Mouse (Mus musculus): ENCODE measurements around the gene Tnnc2. TPM values are rescaled to one million over a fixed set of nuclear protein-coding genes. Genes with fewer than 3 reads are reported as not detected.

Gene Tnnc2
- polyA plus RNA-seq, 1 experiment, result 9.6 TPM

- TF ChIP-seq POLR2A (IDR thresholded peaks at IDR 0.05; ENCODE audit: borderline replicate concordance, control insufficient read depth, low read depth, low read length), result no peak
- TF ChIP-seq CTCF (IDR thresholded peaks at IDR 0.05; ENCODE audit: control insufficient read depth, insufficient read depth, low read length), result no peak
- Histone ChIP-seq H3K27ac (ENCODE audit: control insufficient read depth, insufficient read depth, low read depth, low read length, poor library complexity) (no peak overlapping the region), H3K4me1 (ENCODE audit: control insufficient read depth, insufficient read depth, low read length) (peaks cover 2% of the 10 kb centered on the region; the same call in 1 of the 2 replicates), H3K4me3 (replicated peaks; ENCODE audit: control insufficient read depth, low read depth, low read length) (no peak overlapping the region)
- WGBS, result 83% methylated on average over 2 of the region's 2 CpGs
These were observed 25.0 kb downstream of the Tnnc2 start for GRCm38 (mm10) chr2:164754800-164755199.

- Histone ChIP-seq H3K4me3 (replicated peaks; ENCODE audit: control insufficient read depth, low read depth, low read length) (no peak overlapping the region), H3K27ac (ENCODE audit: control insufficient read depth, insufficient read depth, low read depth, low read length, poor library complexity) (0 out of 2 replicates have a peak overlapping the region, but pooled peaks have one; percentile 1), H3K4me1 (ENCODE audit: control insufficient read depth, insufficient read depth, low read length) (no peaks in the 10 kb centered on the region; the same call in 1 of the 2 replicates)
- 23% methylated on average over 11 of the region's 11 CpGs for WGBS
- TF ChIP-seq POLR2A (IDR thresholded peaks at IDR 0.05; ENCODE audit: borderline replicate concordance, control insufficient read depth, low read depth, low read length) (no peak), CTCF (IDR thresholded peaks at IDR 0.05; ENCODE audit: control insufficient read depth, insufficient read depth, low read length) (no peak)
These were observed 25.7 kb downstream of the Tnnc2 start for GRCm38 (mm10) chr2:164754105-164754504.

DNA sequence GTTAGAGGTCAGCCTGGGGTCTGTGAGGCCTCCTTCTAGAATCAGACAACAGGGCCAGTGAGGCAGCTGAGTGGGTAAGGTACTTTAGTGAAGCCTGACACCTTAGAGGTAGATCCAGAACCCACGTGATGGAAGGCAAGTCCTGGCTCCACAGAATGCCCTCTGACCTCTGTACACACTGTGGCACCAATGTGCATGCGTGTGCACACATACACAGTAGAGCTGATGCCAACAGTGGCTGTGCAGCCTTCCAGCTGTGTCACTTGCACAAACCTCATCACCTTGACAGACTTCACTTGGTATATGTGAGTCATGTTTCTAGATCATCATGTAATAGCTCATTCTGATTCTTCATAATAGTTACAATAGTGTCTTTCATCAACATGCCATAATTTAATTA, 27.3 kb downstream of the Tnnc2 start:
- no peaks in the 10 kb centered on the region; the same call in 1 of the 2 replicates for H3K4me1 ChIP-seq (ENCODE audit: control insufficient read depth, insufficient read depth, low read length)
- no peak for TF ChIP-seq POLR2A (IDR thresholded peaks at IDR 0.05; ENCODE audit: borderline replicate concordance, control insufficient read depth, low read depth, low read length)
- TF ChIP-seq CTCF (IDR thresholded peaks at IDR 0.05; ENCODE audit: control insufficient read depth, insufficient read depth, low read length), result no peak
- 94% methylated on average over 2 of the region's 2 CpGs for WGBS
- no peak overlapping the region for H3K4me3 ChIP-seq (replicated peaks; ENCODE audit: control insufficient read depth, low read depth, low read length)
- no peak overlapping the region for H3K27ac ChIP-seq (ENCODE audit: control insufficient read depth, insufficient read depth, low read depth, low read length, poor library complexity)

DNA sequence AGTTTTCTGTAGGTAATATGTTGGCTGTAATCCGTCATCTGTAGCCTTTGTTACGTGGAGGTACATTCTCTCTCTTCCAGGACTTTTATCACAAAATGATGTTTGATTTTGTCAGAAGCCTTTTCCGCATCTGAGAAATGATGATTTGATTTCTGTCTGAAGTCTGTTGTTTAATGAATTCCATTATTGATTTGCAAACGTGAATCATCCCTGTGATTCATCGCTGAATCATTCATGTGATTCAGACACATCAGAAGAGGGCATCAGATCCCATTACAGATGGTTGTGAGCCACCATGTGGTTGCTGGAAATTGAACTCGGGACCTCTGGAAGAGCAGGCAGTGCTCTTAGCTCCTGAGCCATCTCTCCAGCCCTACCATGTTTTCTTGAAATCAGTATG, 30.8 kb downstream of the Tnnc2 start:
- 88% methylated on average over 6 of the region's 6 CpGs for WGBS
- TF ChIP-seq CTCF (IDR thresholded peaks at IDR 0.05; ENCODE audit: control insufficient read depth, insufficient read depth, low read length) (no peak), POLR2A (IDR thresholded peaks at IDR 0.05; ENCODE audit: borderline replicate concordance, control insufficient read depth, low read depth, low read length) (no peak)
- Histone ChIP-seq H3K27ac (ENCODE audit: control insufficient read depth, insufficient read depth, low read depth, low read length, poor library complexity) (no peak overlapping the region), H3K4me1 (ENCODE audit: control insufficient read depth, insufficient read depth, low read length) (peaks cover 5% of the 10 kb centered on the region; the same call in 1 of the 2 replicates), H3K4me3 (replicated peaks; ENCODE audit: control insufficient read depth, low read depth, low read length) (no peak overlapping the region)

DNA sequence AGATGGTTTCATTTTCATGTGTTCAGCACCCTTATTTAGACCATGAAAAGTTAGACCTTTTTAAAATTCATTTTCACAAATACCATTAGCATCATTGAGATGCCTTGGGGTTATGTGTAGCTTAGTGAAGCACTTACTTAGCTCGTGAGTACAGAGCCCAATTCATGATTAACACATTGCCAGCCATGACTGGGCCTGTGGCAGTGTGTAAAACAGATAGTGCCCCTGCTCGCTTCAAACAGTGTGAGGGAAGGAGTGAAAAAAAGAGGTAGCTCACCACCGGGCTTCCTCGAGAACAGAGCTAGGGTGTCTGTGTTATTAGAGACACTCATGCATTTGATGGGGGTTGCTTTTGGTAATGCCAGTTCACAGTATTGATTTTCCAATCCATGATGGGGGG, 31.6 kb downstream of the Tnnc2 start:
- TF ChIP-seq CTCF (IDR thresholded peaks at IDR 0.05; ENCODE audit: control insufficient read depth, insufficient read depth, low read length), result no peak
- no peak for TF ChIP-seq POLR2A (IDR thresholded peaks at IDR 0.05; ENCODE audit: borderline replicate concordance, control insufficient read depth, low read depth, low read length)
- 76% methylated on average over 4 of the region's 4 CpGs for WGBS
- Histone ChIP-seq H3K4me3 (replicated peaks; ENCODE audit: control insufficient read depth, low read depth, low read length) (no peak overlapping the region), H3K27ac (ENCODE audit: control insufficient read depth, insufficient read depth, low read depth, low read length, poor library complexity) (no peak overlapping the region), H3K4me1 (ENCODE audit: control insufficient read depth, insufficient read depth, low read length) (peaks cover 5% of the 10 kb centered on the region; the same call in 1 of the 2 replicates)

GRCm38 (mm10) chr2:164746693-164747092, 33.1 kb downstream of the Tnnc2 start:
- peak overlapping the region; percentile 100 for H3K4me3 ChIP-seq (replicated peaks; ENCODE audit: control insufficient read depth, low read depth, low read length)
- 30% methylated on average over 8 of the region's 8 CpGs for WGBS
- TF ChIP-seq POLR2A (IDR thresholded peaks at IDR 0.05; ENCODE audit: borderline replicate concordance, control insufficient read depth, low read depth, low read length), result no peak
- TF ChIP-seq CTCF (IDR thresholded peaks at IDR 0.05; ENCODE audit: control insufficient read depth, insufficient read depth, low read length), result no peak
- peak overlapping the region; percentile 88 for H3K27ac ChIP-seq (ENCODE audit: control insufficient read depth, insufficient read depth, low read depth, low read length, poor library complexity)
- H3K4me1 ChIP-seq (ENCODE audit: control insufficient read depth, insufficient read depth, low read length), result peaks cover 5% of the 10 kb centered on the region; the same call in 1 of the 2 replicates

DNA sequence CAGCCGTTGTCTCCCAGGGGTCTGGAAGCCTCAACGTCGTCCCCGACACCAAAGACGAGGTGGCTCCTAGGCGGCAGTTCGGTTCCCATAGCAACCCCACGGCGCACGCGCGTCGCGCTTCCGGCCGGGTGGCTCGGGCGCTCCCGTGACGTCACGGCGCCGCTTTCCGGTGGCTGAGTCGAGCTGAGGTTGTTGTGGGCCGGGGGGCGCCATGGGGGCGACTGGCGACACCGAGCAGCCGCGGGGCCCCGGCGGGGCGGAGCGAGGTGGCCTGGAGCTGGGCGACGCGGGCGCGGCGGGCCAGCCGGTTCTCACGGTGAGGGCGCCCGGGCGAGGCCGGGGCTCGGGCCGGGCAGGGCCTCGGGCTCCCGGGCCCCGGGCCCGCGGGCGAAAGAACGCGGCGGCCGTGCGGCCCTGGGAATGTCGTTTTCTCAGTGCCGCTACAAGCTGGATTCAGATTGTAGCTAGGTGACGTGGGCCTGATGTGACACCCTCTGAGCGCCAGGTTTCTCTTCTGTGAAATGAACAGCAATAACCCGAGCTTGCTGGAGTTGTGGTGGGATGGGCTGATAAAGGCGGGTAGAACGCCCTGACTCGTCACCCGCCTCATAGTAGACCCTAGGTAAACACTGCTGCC, 33.8 kb downstream of the Tnnc2 start, which contains the start of the genes Wfdc3 and Dnttip1:
Gene Wfdc3, minus strand, starts transcription at position 89 of the 637 bp plus-strand sequence.
Gene Dnttip1, plus strand, starts transcription at position 141 of the 637 bp plus-strand sequence.
- peak; percentile 67; the same call in 1 of the 2 replicates for TF ChIP-seq POLR2A (IDR thresholded peaks at IDR 0.05; ENCODE audit: borderline replicate concordance, control insufficient read depth, low read depth, low read length)
- no peak for TF ChIP-seq CTCF (IDR thresholded peaks at IDR 0.05; ENCODE audit: control insufficient read depth, insufficient read depth, low read length)
- under 1% methylated on average over 70 of the region's 70 CpGs for WGBS
- peaks cover 5% of the 10 kb centered on the region; the same call in 1 of the 2 replicates for H3K4me1 ChIP-seq (ENCODE audit: control insufficient read depth, insufficient read depth, low read length)

DNA sequence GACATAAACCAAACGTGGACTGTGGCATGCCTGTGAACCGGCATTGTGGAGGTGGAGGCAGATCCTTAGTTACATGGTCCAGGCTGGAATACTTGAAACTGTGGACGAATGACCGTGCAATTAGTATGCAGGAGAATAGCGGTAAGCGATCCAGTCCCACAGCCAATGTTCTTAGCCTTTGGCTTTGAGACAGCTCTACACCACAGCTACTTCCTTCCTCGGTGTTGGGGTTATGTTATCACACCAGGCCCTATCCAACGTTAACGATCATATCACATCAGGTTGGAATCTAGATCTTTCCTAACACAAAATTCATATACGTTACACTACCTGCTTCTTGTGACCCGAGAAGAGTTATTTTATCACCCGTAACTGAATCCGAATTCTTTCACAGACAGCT, 34.8 kb downstream of the Tnnc2 start:
- Histone ChIP-seq H3K4me1 (ENCODE audit: control insufficient read depth, insufficient read depth, low read length) (peaks cover 5% of the 10 kb centered on the region; the same call in 1 of the 2 replicates), H3K27ac (ENCODE audit: control insufficient read depth, insufficient read depth, low read depth, low read length, poor library complexity) (no peak overlapping the region), H3K4me3 (replicated peaks; ENCODE audit: control insufficient read depth, low read depth, low read length) (peak overlapping the region; percentile 45)
- WGBS, result 13% methylated on average over 13 of the region's 13 CpGs
- TF ChIP-seq POLR2A (IDR thresholded peaks at IDR 0.05; ENCODE audit: borderline replicate concordance, control insufficient read depth, low read depth, low read length) (no peak), CTCF (IDR thresholded peaks at IDR 0.05; ENCODE audit: control insufficient read depth, insufficient read depth, low read length) (no peak)

More for the DNA sequence above, 33.8 kb downstream of the Tnnc2 start, which contains the start of the genes Wfdc3 and Dnttip1:
- Histone ChIP-seq H3K27ac (ENCODE audit: control insufficient read depth, insufficient read depth, low read depth, low read length, poor library complexity) (peak within 1 kb of the TSS; percentile 88), H3K4me3 (replicated peaks; ENCODE audit: control insufficient read depth, low read depth, low read length) (peak within 1 kb of the TSS; percentile 100)
